Mouse (Mus musculus): ENCODE results near the gene Pax7.

Gene Pax7

DNA sequence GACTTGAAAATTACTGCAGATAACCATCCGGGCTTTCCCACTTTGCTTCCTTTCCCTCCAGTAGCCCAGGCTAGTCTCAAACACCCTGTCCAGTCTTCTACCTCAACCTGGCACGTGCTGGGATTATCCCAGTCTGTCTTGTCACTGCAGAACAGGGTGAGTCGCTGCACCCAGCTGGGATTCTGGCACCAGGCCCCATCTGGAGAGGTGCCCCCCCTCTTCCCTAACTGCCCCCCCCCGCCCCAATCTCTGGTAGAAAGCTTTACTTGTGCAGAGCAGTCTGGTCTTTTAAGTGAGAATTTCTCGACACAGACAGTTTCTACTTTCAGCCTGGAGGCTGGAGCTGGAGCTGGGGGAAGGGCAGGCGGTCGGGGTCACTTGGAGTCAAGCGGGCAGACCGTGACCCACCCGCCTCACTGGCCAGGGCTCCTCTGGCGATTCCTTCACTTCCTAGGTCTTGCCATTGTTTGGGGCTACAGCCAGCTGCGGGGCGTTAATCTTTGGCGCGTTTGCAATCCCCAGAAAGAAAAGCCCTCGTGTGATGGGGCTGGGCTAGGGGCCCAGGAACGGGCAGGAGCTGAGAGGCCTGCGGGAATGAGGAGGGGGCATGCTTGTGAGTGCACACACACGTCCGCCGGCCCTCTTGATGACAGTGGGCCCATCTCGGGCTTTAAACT lies 22.4 kb downstream of the Pax7 start:
- no peak for DNase-seq

DNA sequence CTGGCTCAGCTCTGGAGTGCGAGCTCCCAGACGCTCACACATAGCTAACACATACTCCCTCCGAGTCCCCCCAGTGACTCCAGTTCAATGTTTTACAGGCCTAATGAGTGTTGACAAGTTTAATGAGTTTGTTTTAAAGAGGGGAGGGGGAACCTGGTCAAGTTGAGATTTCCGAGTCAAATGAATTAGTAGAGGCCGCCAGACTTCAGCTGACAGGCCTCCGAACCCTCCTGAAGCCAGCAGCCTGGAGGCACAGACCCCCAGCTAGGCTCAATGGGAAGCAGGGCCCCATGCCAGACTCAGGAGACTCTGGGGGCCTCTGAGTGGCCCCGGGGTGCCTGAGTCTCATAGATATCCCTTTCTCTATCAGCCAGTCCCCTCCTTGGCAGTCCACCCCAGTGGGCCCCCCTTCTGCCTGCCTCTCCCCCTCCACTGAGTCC lies 23.9 kb downstream of the Pax7 start:
- DNase-seq, result no peak

DNA sequence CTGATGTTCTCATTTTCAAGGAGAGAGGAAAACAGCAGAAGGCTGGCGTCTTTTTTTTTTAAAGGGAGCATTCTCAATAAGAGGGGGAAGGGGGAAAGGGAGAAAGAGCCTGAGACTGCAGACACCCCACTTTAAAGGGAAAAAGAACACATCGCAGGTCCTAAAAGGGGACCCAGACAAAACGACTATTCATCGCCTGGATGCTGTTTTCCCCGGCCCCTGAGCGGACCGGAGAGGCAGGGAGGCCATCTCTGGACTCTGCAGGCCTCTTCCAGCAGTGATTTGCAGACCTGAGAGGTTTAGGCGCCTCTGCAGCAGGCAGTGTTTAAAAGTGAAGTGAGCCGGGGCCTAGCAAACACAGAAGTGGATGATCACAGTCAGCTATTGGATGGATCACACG lies 25.5 kb downstream of the Pax7 start:
- no peak for DNase-seq

DNA sequence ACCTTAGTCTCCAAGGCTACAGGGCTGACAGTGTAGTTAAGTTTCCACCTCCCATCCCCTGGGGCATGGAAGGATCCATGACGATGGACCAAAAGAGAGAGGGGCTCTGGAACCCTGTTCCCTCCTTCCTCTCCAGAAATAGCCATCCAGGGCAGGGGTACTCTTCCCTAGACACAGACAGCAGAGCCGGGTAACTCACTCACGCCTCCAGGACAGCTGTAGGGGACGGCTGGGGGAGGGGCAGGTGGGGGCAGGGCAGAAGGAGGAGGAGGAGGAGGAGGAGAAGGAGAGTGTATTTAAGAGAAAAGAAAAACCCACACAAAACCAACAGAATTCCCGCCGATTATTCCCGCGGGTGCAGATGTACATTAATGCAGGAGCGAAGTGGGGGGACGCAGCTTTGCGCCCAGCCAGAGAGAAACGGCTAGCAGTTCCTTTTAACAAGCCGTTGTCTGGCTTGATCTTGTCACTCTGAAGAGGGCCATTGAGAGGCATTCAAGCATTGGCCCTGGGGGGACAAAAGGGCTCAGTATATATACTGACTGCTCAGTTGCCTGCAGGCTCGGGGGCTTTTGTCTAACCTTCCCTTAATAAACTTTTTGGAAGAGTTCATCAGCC lies 26.0 kb downstream of the Pax7 start:
- DNase-seq, result no peak

DNA sequence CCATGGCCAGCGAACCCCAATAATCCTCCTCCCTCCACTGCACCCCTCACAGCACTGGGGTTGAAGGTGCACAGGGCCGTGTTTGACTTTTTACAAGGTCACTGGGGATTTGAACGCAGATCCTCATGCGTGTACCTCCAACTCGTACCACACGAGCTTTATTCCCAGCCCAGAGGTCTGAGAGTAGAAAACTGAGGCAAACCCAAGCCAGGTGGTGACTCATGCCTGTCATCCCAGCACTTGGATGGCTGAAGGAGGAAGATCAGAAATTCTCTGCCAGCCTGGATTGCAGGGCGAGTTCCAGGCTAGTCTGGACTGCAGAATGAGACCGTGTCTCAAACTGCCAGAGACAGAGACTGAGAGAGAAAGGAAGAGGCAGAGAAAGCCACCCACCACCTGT lies 28.4 kb downstream of the Pax7 start:
- DNase-seq, result no peak

DNA sequence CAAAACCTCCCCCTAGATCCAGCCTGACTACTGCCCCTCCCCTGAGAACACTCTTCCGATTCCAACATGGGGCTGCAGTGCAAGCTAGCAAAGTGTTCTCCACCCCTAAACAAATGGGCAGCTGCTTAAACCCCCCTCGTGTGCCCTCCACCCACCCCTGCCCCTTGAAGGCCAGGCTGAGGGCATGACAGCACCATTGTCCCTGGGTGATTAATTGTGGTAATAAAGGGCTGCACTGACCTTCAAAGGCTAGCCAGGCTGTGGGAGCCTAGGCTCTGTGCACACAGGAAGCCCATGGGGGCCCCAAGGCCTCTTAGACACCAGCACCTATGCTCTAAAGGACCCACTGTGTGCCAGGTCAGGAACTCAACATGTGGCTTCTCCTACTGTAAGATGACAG lies 29.3 kb downstream of the Pax7 start:
- DNase-seq, result no peak

DNA sequence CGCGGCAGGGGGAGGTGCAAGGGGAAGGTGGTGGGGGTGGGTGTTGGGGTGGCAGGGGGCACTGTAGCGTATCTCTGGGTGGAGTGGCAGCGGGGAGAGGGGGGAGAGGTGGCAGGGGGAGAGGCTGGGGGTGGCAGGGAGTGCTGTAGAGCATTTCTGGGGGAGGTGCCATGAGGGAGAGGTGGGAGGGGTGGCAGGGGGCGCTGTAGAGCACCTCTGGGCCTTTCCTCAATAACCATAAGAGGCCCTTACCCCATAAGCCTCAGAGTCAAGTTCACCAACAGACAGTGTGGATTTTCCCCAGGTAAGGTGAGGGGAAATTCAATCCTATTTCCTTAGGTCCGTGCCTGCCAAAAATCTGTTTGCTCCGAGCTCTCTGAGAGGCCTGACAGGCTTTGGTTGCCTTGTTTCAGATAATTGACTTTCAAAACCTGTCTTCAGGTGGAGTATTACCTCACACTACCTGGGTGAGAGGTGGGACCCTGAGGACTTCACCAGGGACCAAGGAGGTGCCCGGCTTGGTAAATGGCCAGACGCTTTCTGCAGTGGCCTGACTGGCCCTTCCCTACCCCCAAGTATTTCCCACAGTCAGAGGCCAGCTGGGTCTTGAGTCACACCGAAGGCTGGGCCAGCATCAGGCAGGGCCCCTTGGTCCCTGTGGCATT lies 33.8 kb downstream of the Pax7 start:
- DNase-seq, result no peak

DNA sequence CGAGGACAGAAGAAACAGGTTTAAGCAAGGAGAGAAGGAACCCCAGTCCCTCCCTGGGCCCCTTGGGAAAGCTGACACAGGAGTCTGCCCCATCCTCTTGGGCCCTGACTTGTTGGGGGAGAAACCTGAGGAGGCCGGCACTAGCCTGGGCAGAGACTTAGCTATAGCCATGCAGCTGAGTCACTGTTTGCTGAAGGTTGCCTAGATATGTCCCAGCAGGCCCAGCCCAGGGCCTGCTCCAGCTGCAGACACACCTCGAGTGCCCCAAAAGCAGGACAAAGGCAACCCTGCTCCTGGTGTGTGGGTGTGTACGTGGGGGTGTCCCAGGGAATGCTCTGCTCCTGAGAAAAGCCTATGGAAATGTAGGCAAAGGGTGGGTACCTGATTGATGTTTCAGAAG lies 36.0 kb downstream of the Pax7 start:
- DNase-seq, result no peak

DNA sequence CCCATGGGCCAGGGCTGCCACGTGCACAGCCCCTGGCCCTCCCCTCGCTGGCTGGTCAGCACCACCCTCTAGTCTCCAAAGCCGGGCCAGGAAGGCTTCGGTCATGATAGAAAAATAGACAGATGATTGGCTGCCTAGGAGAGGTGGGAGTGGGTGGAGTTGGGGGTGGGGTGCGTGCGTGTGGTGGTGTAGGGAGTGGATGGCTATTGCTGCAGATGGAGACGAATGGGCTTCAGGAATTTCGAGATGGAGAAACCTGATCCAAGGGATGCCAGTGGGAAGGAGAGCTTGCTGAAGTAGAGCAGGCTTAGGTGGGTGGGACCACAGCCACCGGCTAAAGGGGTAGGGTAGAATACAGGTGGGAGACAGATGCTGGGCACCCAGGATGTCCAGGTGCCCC lies 37.2 kb downstream of the Pax7 start:
- no peak for DNase-seq

DNA sequence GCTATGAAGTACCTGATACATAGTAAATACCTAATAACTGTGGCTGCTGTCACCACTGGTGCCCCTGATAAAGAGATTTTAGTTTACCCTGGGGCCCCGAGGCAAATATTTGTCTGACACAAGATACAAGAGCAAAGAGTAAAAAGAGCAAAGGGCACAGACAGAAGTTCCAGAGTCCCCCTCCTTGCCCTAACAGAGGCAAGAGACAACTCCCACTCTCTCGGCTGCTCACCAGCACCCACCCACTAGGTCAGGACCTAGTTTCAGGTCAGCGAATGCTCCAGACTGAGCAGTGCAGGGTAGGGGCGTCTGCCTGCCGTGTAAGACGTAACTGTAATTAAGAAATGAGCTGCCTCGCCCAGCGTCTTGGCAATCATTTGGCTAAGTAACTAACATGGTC lies 42.2 kb downstream of the Pax7 start:
- no peak for DNase-seq

DNA sequence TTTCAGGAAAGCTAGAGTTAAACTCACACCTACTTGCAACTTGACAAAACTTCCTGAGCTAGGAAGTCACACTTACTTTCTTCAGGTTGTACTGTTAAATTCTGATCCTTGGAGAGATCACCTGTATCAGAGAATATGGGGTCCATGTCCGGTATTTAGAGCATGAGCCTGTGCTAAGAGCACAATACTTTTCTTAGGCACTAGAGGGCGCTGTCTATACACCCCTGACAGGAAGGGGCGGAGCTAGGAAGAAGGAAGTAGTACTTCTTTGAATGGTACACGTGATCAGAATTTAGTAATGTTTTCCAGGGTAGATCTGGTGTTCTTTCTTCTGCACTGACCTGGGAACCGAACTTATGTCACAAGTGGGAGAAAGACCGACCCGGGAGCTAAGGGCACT lies 43.6 kb downstream of the Pax7 start:
- DNase-seq, result no peak

DNA sequence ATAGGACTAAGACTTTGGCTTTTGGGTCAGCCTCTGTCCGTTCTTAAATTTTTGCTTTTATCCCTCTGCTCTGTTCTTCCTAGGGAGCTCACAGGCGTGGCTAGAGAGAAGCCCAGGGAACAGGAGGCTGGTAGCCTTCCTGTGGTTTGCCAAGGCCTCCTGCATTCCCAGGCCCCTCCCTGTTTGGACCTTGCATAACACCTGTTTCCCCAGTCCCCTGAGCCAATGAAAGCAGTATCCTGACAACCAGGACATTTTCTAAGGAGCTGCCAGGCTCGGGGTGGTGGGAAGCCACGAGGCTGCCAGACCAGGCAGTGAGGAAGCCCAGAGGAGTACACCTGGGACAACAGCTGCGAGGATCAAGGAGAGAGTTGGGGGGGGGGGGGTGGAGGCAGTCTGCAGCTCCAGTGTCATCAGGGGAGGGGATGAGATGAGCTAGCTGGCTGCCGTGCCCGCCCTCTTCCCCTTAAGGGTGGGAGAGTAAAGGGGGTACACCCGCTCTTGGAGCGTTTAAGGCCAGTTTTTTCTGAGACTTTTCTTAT lies 50.3 kb downstream of the Pax7 start:
- no peak for DNase-seq

DNA sequence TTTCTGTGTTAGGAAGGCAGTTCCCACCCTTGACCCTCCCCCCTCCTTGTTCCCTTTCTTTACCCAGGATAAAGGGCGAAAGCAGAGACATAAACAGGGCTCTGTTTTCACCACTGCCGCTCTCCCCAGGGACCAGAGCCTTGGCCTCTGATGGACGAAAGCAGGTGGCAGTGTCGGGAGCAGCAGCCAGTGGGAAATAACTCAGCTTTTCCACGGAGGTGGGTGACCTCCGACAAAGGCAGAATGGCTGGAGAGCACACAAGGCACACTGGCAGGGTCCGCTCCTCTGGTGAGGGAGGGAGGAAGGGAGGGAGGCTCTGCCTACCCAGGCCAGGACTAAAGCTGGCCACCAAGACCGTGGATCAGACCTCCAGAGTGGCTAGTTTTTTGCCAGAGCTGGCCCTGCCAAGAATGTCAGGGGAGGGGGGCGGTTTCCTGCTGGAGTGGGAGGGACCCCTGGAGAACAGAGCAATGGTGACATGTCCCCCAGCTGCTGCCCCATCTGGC lies 62.1 kb downstream of the Pax7 start:
- DNase-seq, result no peak

DNA sequence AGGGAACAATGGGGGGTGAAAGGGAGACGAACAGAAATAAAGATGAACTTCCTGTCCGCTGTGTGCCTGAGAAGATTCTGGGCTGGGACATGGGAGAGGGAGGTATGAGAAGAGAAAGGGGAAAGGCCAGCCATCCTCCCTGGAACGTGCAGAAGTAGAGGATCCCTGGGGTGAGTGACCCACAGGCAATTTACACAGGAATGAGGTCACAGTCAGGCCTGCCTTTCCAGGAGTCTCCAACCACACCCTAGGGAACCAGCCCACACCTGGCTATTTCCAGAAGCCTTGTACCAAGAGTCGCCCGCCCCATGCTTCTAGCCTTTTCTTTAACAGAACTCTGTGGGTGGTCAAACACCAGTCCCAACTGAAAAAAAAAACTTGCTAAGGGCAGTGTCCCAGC lies 65.5 kb downstream of the Pax7 start:
- DNase-seq, result no peak

DNA sequence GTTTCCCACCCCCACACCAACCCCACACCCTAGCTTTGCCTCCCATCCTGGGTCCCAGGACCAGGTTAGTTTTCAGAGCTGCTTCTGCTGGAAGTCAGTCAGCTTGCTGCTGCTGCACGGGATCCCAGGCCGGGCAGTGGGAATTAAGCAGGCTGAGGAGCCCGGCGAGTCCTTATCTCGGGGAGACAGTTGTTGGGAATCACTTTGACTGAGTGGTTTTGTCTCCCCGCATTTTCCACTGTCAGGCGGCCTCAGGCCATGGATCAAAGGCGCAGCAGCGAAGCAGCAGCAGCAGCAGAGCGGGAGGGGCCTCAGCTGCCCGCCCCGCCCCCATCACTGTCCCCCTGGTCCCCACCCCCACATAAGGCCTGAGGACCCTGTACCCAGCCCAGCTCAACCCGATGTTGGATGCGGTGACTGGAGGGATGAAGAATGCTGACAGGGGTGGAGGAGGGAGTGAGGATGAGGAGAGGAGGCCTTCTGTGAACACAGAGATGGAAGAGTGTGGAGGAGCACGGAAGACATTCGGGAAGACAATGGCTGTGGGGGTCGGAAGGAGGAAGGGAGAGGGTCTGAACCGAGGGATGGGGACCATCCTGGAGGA lies 66.1 kb downstream of the Pax7 start:
- DNase-seq, result no peak

DNA sequence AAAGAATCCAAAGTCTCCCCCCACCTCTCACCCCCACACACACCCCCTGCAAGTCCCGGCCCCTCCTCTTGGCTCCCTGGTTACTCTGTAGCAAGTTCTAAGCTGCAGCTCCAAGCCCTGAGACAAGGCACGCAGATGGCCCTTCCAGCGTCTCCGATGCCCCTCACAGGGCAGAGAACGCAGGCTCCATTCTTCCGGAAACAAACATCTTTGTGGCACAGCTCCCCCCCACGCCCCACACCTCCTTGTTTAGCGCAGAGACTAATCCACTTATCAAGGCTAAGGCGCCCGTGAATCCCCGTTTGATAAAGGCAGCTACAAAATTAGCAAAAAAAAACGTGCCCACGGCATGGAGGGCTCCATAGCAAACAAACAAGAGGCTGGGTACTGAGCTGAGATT lies 71.4 kb downstream of the Pax7 start:
- DNase-seq, result no peak

DNA sequence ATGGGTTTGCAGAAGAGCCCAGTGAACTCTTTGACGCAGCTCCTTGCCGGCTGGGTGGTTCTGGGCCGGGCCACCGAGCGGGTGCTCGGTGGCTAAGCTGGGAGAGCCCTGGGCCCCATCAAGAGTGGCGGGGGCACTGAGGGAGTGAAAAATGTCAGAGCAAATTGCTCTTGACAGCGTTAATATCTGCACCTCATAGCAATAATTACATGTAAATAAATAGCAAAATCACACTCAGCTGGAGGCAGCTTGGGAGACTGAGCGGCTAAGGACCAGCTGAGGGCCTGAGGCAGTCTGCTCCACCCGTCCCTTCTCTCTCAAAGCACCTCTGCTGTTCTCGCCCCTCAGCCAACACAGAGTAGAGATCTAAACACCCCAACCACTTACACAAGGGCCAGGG lies 72.6 kb downstream of the Pax7 start:
- no peak for DNase-seq

DNA sequence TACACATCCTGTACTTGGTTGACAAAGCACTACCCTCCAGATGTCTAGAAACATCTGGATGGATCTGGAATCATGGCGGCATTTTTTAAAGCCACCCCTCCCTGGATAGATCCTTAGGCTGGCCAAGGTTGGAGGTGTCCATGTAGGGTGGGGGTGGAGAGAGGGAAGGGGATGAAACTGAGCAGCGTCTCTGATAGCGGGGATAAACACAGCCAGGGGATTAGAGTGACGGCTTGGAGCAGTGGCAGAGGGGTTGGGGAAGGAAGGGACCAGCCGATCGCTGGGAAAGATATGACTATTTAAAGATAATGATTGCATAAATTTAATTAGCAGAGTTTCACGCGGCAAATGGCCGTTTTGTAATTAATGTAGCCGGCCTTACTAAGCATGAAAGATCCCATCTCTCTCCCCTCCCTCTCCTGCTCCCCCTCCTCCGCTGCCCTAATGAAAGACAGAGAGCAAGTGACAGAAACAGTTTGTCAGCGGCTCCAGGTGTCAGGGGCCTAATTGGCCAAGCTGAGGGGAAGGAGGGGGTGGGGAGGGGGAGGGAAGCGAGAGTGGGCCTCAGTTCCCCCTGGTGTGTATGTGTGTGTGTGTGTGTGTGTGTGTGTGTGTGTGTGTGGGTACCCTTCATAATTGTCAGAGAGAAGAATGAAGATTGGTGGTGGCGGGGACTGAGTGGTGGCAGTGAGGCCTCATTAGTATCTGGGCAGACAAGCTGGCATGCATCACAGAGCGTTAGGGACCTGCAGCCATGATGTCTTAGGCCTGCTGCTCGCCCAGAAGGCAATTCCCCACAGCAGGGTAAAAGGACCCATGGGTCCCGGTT lies 74.6 kb downstream of the Pax7 start:
- no peak for DNase-seq

DNA sequence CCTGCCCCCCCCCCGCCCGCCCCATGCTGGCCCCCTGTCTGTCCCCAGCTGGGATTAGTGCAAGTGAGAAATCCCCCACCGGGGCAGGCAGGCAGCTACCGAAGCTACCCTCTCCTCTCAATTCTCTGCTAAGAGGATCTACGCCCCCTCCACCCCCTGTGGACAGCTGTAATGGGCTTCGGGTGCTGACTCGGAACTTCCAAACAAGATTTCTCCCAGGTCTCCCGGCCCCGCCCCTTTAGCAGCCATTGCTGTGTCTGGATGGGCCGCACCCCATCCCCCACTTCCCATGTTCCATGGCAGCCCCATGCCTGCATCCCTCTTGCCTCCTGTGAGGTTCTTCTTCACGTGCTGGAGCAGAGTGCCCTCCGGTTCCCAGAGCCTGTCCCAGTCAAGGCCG lies 76.4 kb downstream of the Pax7 start:
- DNase-seq, result no peak

DNA sequence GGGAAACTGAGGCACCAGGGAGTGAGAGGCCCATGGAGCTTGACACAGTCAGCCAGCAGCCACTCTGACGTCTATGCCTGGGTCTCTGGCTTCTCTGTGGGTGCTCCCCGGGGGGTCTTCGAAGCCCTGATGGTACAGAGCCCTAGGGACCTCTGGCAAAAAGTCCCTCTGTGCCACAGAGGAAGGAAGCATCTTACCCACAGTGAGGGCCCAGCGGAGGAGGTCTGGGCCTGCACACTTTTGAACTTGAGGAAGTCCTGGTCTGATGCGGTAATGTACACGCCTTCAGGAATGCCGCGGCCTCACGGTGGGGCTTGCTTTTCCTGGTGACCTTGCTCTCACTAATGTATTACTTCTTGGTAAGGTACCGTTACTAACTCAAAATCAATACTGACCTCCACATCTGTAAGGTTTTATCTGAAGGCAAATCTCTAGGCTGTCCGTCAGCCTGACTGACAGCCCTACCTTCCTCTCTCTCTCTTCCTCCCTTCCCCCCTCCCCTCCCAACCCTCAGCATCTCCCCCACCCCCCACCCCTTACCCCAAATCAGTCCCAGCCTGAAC lies 79.1 kb downstream of the Pax7 start:
- DNase-seq, result no peak

DNA sequence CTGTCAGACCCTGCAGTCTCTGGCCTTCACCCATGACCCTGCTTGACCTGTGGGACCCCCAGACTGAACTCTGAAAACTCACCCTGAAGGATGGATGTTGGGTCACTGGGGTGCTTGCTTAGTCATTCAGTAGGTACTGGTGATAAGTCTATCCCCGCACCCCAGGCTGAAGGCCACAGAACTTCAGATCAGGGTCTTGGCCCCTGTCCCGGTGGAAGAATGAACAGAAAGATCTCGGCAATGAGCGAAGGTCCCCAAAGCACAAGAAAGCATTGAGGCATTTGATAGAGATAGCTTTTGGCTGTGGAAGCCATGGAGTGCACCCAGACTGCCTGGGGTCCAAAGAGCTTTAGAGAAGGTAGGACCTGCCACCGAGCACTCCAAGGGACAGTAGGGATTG lies 82.4 kb downstream of the Pax7 start:
- no peak for DNase-seq

DNA sequence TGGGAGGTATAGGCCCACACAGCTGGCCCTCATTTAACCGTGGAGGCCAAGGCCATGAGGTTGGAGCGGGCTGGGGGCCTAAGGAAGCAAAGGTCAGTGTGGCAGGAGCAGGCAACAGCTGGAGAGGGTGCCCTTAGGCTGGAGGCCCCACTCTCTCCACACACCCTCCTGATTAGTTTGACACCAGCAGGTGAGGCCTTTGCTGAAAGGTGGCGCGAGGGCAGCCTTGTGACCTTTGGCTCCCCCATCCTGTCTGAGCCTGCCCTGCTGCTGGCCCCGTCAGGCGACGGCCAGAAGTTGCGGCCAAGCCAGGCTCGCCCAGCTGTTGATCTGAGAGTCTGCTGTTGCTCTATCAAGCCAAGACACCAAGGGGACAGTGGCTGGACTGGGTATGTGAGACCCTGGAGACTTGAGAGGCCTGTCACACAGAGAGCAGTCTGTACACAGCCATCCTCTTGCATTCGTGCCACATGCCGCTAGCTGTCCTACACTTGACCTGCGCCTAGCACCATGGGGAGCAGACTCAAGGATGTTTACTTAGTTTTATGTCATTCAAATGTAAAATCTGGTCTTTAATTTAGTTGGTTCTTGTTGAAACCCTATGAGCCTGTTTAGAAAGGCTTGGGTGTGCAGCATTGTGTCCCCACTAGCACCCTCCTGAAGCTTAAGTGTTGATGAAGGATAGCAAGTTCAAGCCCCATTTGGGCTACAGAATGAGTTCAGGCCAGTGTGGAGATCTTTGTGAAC lies 86.0 kb downstream of the Pax7 start:
- DNase-seq, result no peak

Data from cerebellum, adult 9-10 months (tissue).